Mouse (Mus musculus) neural tube, embryonic 13.5 days (tissue): Measurements from ENCODE around the gene Tsks. TPM values are rescaled to one million over a fixed set of nuclear protein-coding genes. Genes with fewer than 3 reads are reported as not detected.

Experiments
- ATAC-seq: fragments of 200-750 bp; cut with Nextera tagmentation; 2 replicates; pipeline ENCODE4 v1.8.0; 2017; ENCODE audit warnings: low read depth, mild to moderate bottlenecking, moderate TSS enrichment, moderate library complexity
- H3K27ac ChIP-seq: fragments of 300-500 bp; sonication (generic); replicated peaks from 2 replicates; pipeline ENCODE4 v1.5.1; 2015; ENCODE audit warnings: moderate library complexity, mild to moderate bottlenecking, inconsistent platforms
- H3K27me3 ChIP-seq: fragments of 300-500 bp; sonication (generic); 2 replicates; pipeline ENCODE4 v1.6.1; 2015; ENCODE audit warnings: mild to moderate bottlenecking, inconsistent platforms
- H3K36me3 ChIP-seq: fragments of 300-500 bp; sonication (generic); 2 replicates; pipeline ENCODE4 v1.6.1; 2015; ENCODE audit warnings: mild to moderate bottlenecking, inconsistent platforms
- H3K4me1 ChIP-seq: fragments of 300-500 bp; sonication (generic); replicated peaks from 2 replicates; pipeline ENCODE4 v1.6.1; 2015; ENCODE audit warnings: inconsistent platforms
- H3K4me2 ChIP-seq: fragments of 300-500 bp; sonication (generic); 2 replicates; pipeline ENCODE4 v1.6.1; 2015; ENCODE audit warnings: inconsistent platforms, mild to moderate bottlenecking, moderate library complexity
- H3K4me3 ChIP-seq: fragments of 300-500 bp; sonication (generic); 2 replicates; pipeline ENCODE4 v1.5.1; 2015; ENCODE audit warnings: mild to moderate bottlenecking, inconsistent platforms
- H3K9ac ChIP-seq: fragments of 300-500 bp; sonication (generic); 2 replicates; pipeline ENCODE4 v1.6.1; 2015; ENCODE audit warnings: moderate library complexity, mild to moderate bottlenecking, inconsistent platforms
- H3K9me3 ChIP-seq: fragments of 300-500 bp; sonication (generic); 2 replicates; pipeline ENCODE4 v1.6.1; 2016; ENCODE audit warnings: inconsistent platforms
- WGBS: fragments of 180-500 bp; shearing (Covaris S2); methylation state at CpG from one replicate; pipeline ENCODE4 v1.1.7; 2015; 5-methylcytosine and 5-hydroxymethylcytosine counted together
- polyA plus RNA-seq: library from polyadenylated mRNA; unstranded; fragments of >200 nt; fragmentation: Nextera tagmentation; extraction: Ambion mirVana; gene quantifications from 2 replicates; pipeline ENCODE4 v1.2.1, GENCODE M21; 2015

The Tsks gene
- polyA plus RNA-seq, 1 experiment from 2014 or later, result 0.22 TPM

- 61% methylated on average over 14 of the region's 14 CpGs for WGBS
- Histone ChIP-seq H3K9ac (no peak overlapping the region), H3K27me3 (peaks cover 44% of the 10 kb centered on the region), H3K4me2 (no peak overlapping the region), H3K36me3 (0 out of 2 replicates have a peak, but pooled peaks cover 4% of the 10 kb centered on the region), H3K27ac (no peak overlapping the region), H3K9me3 (no peaks in the 10 kb centered on the region), H3K4me3 (no peak overlapping the region), H3K4me1 (peaks cover 28% of the 10 kb centered on the region)
- ATAC-seq, result no peak
Measured at GRCm38 (mm10) chr7:44953561-44953960, 10.6 kb downstream of the Tsks start.

- no peak overlapping the region for H3K9ac ChIP-seq
- H3K4me2 ChIP-seq, result no peak overlapping the region
- no peaks in the 10 kb centered on the region for H3K9me3 ChIP-seq
- peaks cover 11% of the 10 kb centered on the region for H3K36me3 ChIP-seq
- peaks cover 28% of the 10 kb centered on the region for H3K4me1 ChIP-seq
- H3K27ac ChIP-seq, result no peak overlapping the region
- no peak for ATAC-seq
- peaks cover 40% of the 10 kb centered on the region for H3K27me3 ChIP-seq
- no peak overlapping the region for H3K4me3 ChIP-seq
- 80% methylated on average over 12 of the region's 12 CpGs for WGBS
Measured at GRCm38 (mm10) chr7:44954091-44954885, 11.3 kb downstream of the Tsks start.

- H3K27me3 ChIP-seq, result peaks cover 26% of the 10 kb centered on the region
- H3K4me3 ChIP-seq, result no peak overlapping the region
- whole genome bisulfite sequencing, result 57% methylated on average over 5 of the region's 5 CpGs
- H3K9ac ChIP-seq, result no peak overlapping the region
- ATAC-seq, result no peak
- H3K36me3 ChIP-seq, result peaks cover 23% of the 10 kb centered on the region
- no peaks in the 10 kb centered on the region for H3K9me3 ChIP-seq
- H3K27ac ChIP-seq, result no peak overlapping the region
- peaks cover 28% of the 10 kb centered on the region for H3K4me1 ChIP-seq
- no peak overlapping the region for H3K4me2 ChIP-seq
Measured at GRCm38 (mm10) chr7:44955628-44956027, 12.6 kb downstream of the Tsks start.

GRCm38 (mm10) chr7:44956266-44956665, 13.3 kb downstream of the Tsks start:
- ATAC-seq, result no peak
- no peaks in the 10 kb centered on the region for H3K9me3 ChIP-seq
- H3K9ac ChIP-seq, result 0 out of 2 replicates have a peak overlapping the region, but pooled peaks have one; percentile 23
- H3K4me1 ChIP-seq, result peaks cover 28% of the 10 kb centered on the region
- no peak overlapping the region for H3K4me2 ChIP-seq
- H3K27ac ChIP-seq, result peak overlapping the region; percentile 50
- no peak overlapping the region for H3K4me3 ChIP-seq
- WGBS, result 43% methylated on average over 6 of the region's 6 CpGs
- peaks cover 30% of the 10 kb centered on the region for H3K36me3 ChIP-seq
- peaks cover 20% of the 10 kb centered on the region for H3K27me3 ChIP-seq

- WGBS, result 72% methylated on average over 20 of the region's 20 CpGs
- Histone ChIP-seq H3K4me3 (no peak overlapping the region), H3K9me3 (no peaks in the 10 kb centered on the region), H3K36me3 (peaks cover 40% of the 10 kb centered on the region), H3K4me2 (no peak overlapping the region), H3K27me3 (peaks cover 9% of the 10 kb centered on the region), H3K4me1 (peaks cover 21% of the 10 kb centered on the region), H3K9ac (0 out of 2 replicates have a peak overlapping the region, but pooled peaks have one; percentile 23), H3K27ac (peak overlapping the region; percentile 46; the same call in 1 of the 2 replicates)
- ATAC-seq, result no peak
Measured at GRCm38 (mm10) chr7:44957183-44957835, 14.3 kb downstream of the Tsks start.

GRCm38 (mm10) chr7:44958208-44958607, 15.2 kb downstream of the Tsks start:
- no peak for ATAC-seq
- H3K4me1 ChIP-seq, result peaks cover 16% of the 10 kb centered on the region
- no peak overlapping the region for H3K4me2 ChIP-seq
- H3K36me3 ChIP-seq, result peaks cover 48% of the 10 kb centered on the region
- H3K9me3 ChIP-seq, result no peaks in the 10 kb centered on the region
- H3K9ac ChIP-seq, result no peak overlapping the region
- WGBS, result 59% methylated on average over 7 of the region's 7 CpGs
- no peak overlapping the region for H3K4me3 ChIP-seq
- 0 out of 2 replicates have a peak, but pooled peaks cover 5% of the 10 kb centered on the region for H3K27me3 ChIP-seq
- H3K27ac ChIP-seq, result no peak overlapping the region; the same call in 1 of the 2 replicates

GRCm38 (mm10) chr7:44959281-44959680, 16.3 kb downstream of the Tsks start:
- H3K36me3 ChIP-seq, result peaks cover 58% of the 10 kb centered on the region
- H3K4me1 ChIP-seq, result peaks cover 16% of the 10 kb centered on the region
- no peaks in the 10 kb centered on the region for H3K9me3 ChIP-seq
- 89% methylated on average over 8 of the region's 8 CpGs for WGBS
- H3K9ac ChIP-seq, result no peak overlapping the region
- no peak for ATAC-seq
- H3K27ac ChIP-seq, result no peak overlapping the region
- no peak overlapping the region for H3K4me3 ChIP-seq
- H3K27me3 ChIP-seq, result no peaks in the 10 kb centered on the region
- no peak overlapping the region for H3K4me2 ChIP-seq

GRCm38 (mm10) chr7:44959874-44960511, 17.0 kb downstream of the Tsks start:
- Histone ChIP-seq H3K4me2 (no peak overlapping the region), H3K9me3 (no peaks in the 10 kb centered on the region), H3K4me1 (peaks cover 16% of the 10 kb centered on the region), H3K27ac (no peak overlapping the region), H3K4me3 (no peak overlapping the region), H3K9ac (no peak overlapping the region), H3K27me3 (no peaks in the 10 kb centered on the region), H3K36me3 (peaks cover 63% of the 10 kb centered on the region)
- ATAC-seq, result no peak
- 87% methylated on average over 10 of the region's 10 CpGs for WGBS

GRCm38 (mm10) chr7:44960512-44960910, 17.5 kb downstream of the Tsks start:
- H3K36me3 ChIP-seq, result peaks cover 68% of the 10 kb centered on the region
- H3K27ac ChIP-seq, result no peak overlapping the region
- WGBS, result 90% methylated on average over 13 of the region's 13 CpGs
- H3K27me3 ChIP-seq, result no peaks in the 10 kb centered on the region
- H3K4me3 ChIP-seq, result no peak overlapping the region
- no peak for ATAC-seq
- no peaks in the 10 kb centered on the region for H3K9me3 ChIP-seq
- peaks cover 16% of the 10 kb centered on the region for H3K4me1 ChIP-seq
- H3K9ac ChIP-seq, result no peak overlapping the region
- H3K4me2 ChIP-seq, result no peak overlapping the region

GRCm38 (mm10) chr7:44962337-44962736, 19.3 kb downstream of the Tsks start:
- no peak for ATAC-seq
- Histone ChIP-seq H3K9me3 (no peaks in the 10 kb centered on the region), H3K27me3 (no peaks in the 10 kb centered on the region), H3K36me3 (peaks cover 84% of the 10 kb centered on the region), H3K9ac (no peak overlapping the region), H3K27ac (no peak overlapping the region), H3K4me3 (no peak overlapping the region), H3K4me1 (peaks cover 5% of the 10 kb centered on the region; the same call in 1 of the 2 replicates), H3K4me2 (no peak overlapping the region)
- 76% methylated on average over 8 of the region's 8 CpGs for WGBS

- Histone ChIP-seq H3K36me3 (peaks cover 87% of the 10 kb centered on the region), H3K4me1 (0 out of 2 replicates have a peak, but pooled peaks cover under 1% of the 10 kb centered on the region), H3K27ac (no peak overlapping the region), H3K4me3 (no peak overlapping the region), H3K9ac (no peak overlapping the region), H3K9me3 (no peaks in the 10 kb centered on the region), H3K4me2 (no peak overlapping the region), H3K27me3 (no peaks in the 10 kb centered on the region)
- ATAC-seq, result no peak
- 92% methylated on average over 5 of the region's 5 CpGs for WGBS
Measured at GRCm38 (mm10) chr7:44962831-44963230, 19.8 kb downstream of the Tsks start.

- Histone ChIP-seq H3K4me1 (no peaks in the 10 kb centered on the region), H3K9ac (no peak overlapping the region), H3K27me3 (no peaks in the 10 kb centered on the region), H3K9me3 (no peaks in the 10 kb centered on the region), H3K27ac (no peak overlapping the region), H3K4me2 (no peak overlapping the region), H3K36me3 (peaks cover 75% of the 10 kb centered on the region), H3K4me3 (no peak overlapping the region)
- no peak for ATAC-seq
- 95% methylated on average over 13 of the region's 13 CpGs for WGBS
Measured at GRCm38 (mm10) chr7:44964990-44965389, 22.0 kb downstream of the Tsks start.
